Mouse (Mus musculus) embryonic facial prominence, embryonic 11.5 days (tissue): ENCODE measurements around the gene Ror2. TPM values are rescaled to one million over a fixed set of nuclear protein-coding genes. Genes with fewer than 3 reads are reported as not detected.

Experiments
- ATAC-seq: fragments of 200-750 bp; cut with Nextera tagmentation; replicated peaks from 2 replicates; pipeline ENCODE4 v1.8.0; 2017; ENCODE audit warnings: low read depth; ENCODE audit not compliant: insufficient number of reproducible peaks, low FRiP score, low TSS enrichment
- DNase-seq: peaks from one replicate; pipeline ENCODE4 v3.0.0-alpha.2; 2015; ENCODE audit warnings: low spot score
- H3K27ac ChIP-seq: fragments of 300-500 bp; sonication (generic); replicated peaks from 2 replicates; pipeline ENCODE4 v1.5.1; 2014; ENCODE audit warnings: mild to moderate bottlenecking, low read depth, low read length, control low read depth
- H3K27me3 ChIP-seq: fragments of 300-500 bp; sonication (generic); 2 replicates; pipeline ENCODE4 v1.6.1; 2014; ENCODE audit warnings: mild to moderate bottlenecking, low read length, moderate library complexity, mixed read lengths; ENCODE audit not compliant: control insufficient read depth, insufficient read depth
- H3K36me3 ChIP-seq: fragments of 300-500 bp; sonication (generic); replicated peaks from 2 replicates; pipeline ENCODE4 v1.6.1; 2014; ENCODE audit warnings: low read depth, mild to moderate bottlenecking, low read length, moderate library complexity, mixed read lengths; ENCODE audit not compliant: control insufficient read depth, insufficient read depth
- H3K4me1 ChIP-seq: fragments of 300-500 bp; sonication (generic); 2 replicates; pipeline ENCODE4 v1.6.1; 2014; ENCODE audit warnings: low read length, mixed read lengths; ENCODE audit not compliant: control insufficient read depth, insufficient read depth
- H3K4me2 ChIP-seq: fragments of 300-500 bp; sonication (generic); 2 replicates; pipeline ENCODE4 v1.6.1; 2014; ENCODE audit warnings: low read depth, mild to moderate bottlenecking, control low read depth, low read length, moderate library complexity
- H3K4me3 ChIP-seq: fragments of 300-500 bp; sonication (generic); 2 replicates; pipeline ENCODE4 v1.5.1; 2014; ENCODE audit warnings: low read depth, low read length, control low read depth
- H3K9ac ChIP-seq: fragments of 300-500 bp; sonication (generic); replicated peaks from 2 replicates; pipeline ENCODE4 v1.6.1; 2014; ENCODE audit warnings: mild to moderate bottlenecking, control low read depth, low read length
- H3K9me3 ChIP-seq: fragments of 300-500 bp; sonication (generic); replicated peaks from 2 replicates; pipeline ENCODE4 v1.6.1; 2016; ENCODE audit warnings: mild to moderate bottlenecking, low read length, inconsistent platforms, mixed read lengths; ENCODE audit not compliant: control insufficient read depth
- WGBS: fragments of 180-500 bp; shearing (Covaris S2); extraction: QIAGEN DNeasy Blood & Tissue Kit; methylation state at CpG from one replicate; pipeline ENCODE4 v1.1.7; 2014; 5-methylcytosine and 5-hydroxymethylcytosine counted together
- polyA plus RNA-seq: library from polyadenylated mRNA; unstranded; fragments of >200 nt; fragmentation: Nextera tagmentation; extraction: Ambion mirVana; gene quantifications from 2 replicates; pipeline ENCODE4 v1.2.1, GENCODE M21; 2014

Gene Ror2
- polyA plus RNA-seq, 1 experiment from 2014 or later: 10.2 TPM

DNA sequence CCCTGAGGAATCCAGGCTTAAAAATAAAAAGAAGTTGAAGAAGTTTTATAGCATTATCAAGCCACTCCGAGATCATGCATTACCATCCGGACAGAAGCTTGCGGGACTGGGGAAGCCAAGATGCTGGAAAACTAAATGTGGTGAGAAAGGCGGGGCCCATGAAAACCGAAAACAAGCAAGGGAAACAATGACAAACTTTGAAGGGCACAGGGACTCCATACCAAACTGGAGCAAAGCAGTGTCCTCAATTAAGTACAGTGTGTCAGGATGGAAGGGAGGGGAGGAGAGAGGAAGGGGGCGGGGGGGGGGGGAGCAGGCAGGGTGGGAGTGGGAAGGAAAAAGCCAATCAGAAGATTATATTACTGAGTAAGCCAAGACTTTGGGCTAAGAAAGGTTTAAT, 126.4 kb downstream of the Ror2 start:
- ATAC-seq: no peak
- Histone ChIP-seq H3K4me3 (no peak overlapping the region), H3K9ac (no peak overlapping the region), H3K9me3 (no peaks in the 10 kb centered on the region), H3K27me3 (no peaks in the 10 kb centered on the region), H3K4me2 (no peak overlapping the region), H3K27ac (no peak overlapping the region), H3K36me3 (no peaks in the 10 kb centered on the region), H3K4me1 (no peaks in the 10 kb centered on the region; the same call in 1 of the 2 replicates)
- WGBS: 80% methylated on average over 5 of the region's 6 CpGs
- no peak for DNase-seq

DNA sequence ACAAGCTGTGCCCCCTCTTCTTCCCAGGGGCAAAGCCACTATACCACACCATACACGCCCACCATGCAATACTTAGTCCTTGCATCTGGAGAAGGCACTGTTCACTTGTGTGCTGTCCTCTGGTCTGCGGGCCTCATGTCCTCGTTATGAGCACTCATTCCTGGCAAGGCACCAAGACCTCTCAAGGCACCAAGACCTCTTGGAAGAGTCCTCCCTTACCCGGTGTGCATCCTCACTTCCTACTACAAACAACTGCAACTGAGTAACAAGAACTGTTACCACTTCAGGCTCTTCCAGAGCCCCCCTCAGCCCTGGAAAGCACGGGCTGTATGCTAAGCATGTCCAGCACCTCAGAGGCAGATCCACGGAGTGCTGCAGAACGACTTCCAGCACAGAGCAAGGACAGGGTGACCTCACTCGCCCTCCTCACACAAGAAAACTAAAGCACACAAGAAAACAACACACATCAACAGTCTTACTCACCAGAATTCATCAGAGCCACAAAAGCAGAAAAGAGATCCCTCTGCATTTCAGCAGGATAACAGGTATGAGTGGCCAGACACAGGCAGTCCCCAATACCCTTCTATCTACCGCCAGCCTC, 127.4 kb downstream of the Ror2 start:
- DNase-seq (no peak), ATAC-seq (no peak)
- H3K9me3 ChIP-seq: no peaks in the 10 kb centered on the region
- 73% methylated on average over 9 of the region's 9 CpGs for WGBS
- no peak overlapping the region for H3K27ac ChIP-seq
- no peaks in the 10 kb centered on the region for H3K36me3 ChIP-seq
- H3K4me3 ChIP-seq: no peak overlapping the region
- H3K4me1 ChIP-seq: no peaks in the 10 kb centered on the region; the same call in 1 of the 2 replicates
- no peak overlapping the region; the same call in 1 of the 2 replicates for H3K9ac ChIP-seq
- H3K4me2 ChIP-seq: no peak overlapping the region
- no peaks in the 10 kb centered on the region for H3K27me3 ChIP-seq

DNA sequence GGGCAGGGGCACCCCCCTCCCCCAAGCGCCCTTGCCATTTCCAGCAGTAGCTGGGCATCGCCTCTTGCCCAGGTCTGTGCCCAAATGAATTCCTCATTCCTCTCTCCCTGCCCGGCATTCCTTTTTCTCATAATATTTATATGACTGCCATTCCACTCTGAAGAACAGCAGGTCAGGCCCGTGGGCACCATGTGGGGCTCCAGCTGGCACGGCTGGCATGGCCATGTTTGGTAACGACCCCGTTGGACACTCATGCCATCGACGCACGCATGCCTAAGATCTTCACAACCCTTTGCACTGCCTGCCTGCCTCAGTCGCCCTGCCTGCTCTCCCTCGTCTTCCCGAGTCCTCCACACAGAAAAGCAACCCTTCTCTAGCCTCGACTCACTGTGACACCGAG, 129.0 kb downstream of the Ror2 start:
- ATAC-seq (no peak), DNase-seq (no peak)
- Histone ChIP-seq H3K9ac (no peak overlapping the region), H3K4me3 (no peak overlapping the region), H3K4me1 (no peaks in the 10 kb centered on the region; the same call in 1 of the 2 replicates), H3K4me2 (no peak overlapping the region), H3K9me3 (no peaks in the 10 kb centered on the region), H3K27me3 (no peaks in the 10 kb centered on the region), H3K36me3 (no peaks in the 10 kb centered on the region), H3K27ac (no peak overlapping the region)
- 88% methylated on average over 15 of the region's 15 CpGs for WGBS

DNA sequence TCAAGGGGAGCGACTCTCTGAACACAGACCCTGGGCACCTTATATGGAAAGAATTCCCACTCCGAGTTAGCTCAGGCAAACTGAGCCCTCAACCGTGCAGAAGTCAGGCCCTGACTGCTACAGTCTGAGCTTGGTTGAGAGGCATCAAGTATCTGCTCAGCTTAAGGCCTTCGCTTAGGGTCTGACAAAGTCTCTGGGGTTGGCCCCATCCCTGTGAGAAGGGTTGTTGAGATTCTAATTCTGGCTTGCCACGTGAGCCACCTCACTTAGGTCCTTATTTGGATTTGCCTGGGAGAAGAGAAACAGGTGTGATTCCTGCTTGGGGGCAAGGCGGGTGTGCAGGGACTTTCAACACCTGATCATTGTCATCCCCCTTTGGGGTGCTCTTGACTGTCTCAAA, 129.6 kb downstream of the Ror2 start:
- H3K27ac ChIP-seq: no peak overlapping the region
- 73% methylated on average over 6 of the region's 6 CpGs for WGBS
- H3K4me2 ChIP-seq: no peak overlapping the region
- no peak overlapping the region for H3K9ac ChIP-seq
- no peaks in the 10 kb centered on the region; the same call in 1 of the 2 replicates for H3K4me1 ChIP-seq
- DNase-seq (no peak), ATAC-seq (no peak)
- no peaks in the 10 kb centered on the region for H3K36me3 ChIP-seq
- H3K4me3 ChIP-seq: no peak overlapping the region
- no peaks in the 10 kb centered on the region for H3K27me3 ChIP-seq
- H3K9me3 ChIP-seq: no peaks in the 10 kb centered on the region

DNA sequence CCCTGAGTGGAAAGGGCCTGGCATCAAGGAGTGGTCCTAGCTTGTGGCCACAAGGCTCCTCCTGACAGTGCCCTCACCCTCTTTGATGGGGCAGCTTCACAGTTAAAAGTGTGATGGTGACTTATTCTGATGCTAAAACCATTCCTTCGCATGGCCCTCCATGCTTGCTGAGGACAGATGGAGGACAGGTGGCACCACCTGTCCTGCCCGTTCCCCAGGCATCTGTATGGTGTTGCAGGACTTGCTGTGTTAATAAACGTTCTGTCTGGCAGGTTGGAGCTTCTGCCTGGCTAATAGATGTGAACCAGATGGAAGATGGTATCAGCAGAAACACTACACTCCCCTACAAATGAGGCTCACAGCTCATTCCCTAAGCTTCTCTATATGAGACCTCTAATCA, 140.4 kb downstream of the Ror2 start:
- Histone ChIP-seq H3K27ac (no peak overlapping the region), H3K4me3 (no peak overlapping the region), H3K9ac (no peak overlapping the region), H3K36me3 (no peaks in the 10 kb centered on the region), H3K27me3 (no peaks in the 10 kb centered on the region), H3K4me1 (peaks cover 6% of the 10 kb centered on the region), H3K9me3 (no peaks in the 10 kb centered on the region), H3K4me2 (no peak overlapping the region)
- DNase-seq (no peak), ATAC-seq (no peak)
- 81% methylated on average over 3 of the region's 3 CpGs for WGBS

DNA sequence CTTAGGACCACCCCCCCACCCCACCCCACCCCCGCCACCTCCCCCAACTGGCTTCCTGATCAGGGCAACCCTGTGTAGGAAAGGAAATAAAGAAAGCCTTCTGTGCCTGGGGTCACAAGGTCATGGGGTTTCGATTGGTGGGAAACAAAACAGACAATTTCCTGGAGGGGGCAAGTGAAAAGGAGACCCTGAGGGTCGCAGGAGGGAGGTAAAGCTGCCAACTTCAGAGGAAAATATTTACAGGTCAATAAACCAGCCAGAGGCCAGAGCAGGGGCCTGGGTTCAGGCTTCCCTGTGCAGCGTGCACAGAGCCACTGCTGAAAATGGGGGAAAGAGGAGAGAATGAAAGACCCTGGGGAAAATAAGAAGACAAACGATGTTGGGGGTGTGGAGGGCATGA, 142.8 kb downstream of the Ror2 start:
- Histone ChIP-seq H3K4me3 (no peak overlapping the region), H3K36me3 (no peaks in the 10 kb centered on the region), H3K4me2 (no peak overlapping the region), H3K27me3 (no peaks in the 10 kb centered on the region), H3K4me1 (peaks cover 6% of the 10 kb centered on the region), H3K9me3 (no peaks in the 10 kb centered on the region), H3K27ac (no peak overlapping the region), H3K9ac (no peak overlapping the region)
- ATAC-seq (no peak), DNase-seq (no peak)
- 9% methylated on average over 5 of the region's 5 CpGs for WGBS

DNA sequence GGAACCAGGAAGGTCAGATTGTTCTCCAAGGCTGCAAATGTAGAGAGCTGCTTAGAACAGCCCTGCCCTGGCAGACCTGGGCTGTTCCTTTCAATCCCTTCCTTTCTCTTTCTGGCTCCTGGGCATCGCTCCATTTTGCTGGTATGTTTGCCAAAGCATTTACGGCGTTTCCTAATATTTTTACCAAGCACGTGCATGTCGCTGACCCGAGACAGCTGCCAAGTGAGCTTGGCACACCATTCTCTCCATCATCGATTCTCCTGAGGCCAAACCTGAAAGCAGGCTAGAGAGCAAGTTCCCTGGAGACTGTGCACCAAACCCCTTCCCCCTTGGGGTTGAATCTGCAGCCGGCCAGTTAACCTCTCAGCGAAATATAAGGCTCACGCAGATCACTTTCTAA, 143.7 kb downstream of the Ror2 start:
- peaks cover 6% of the 10 kb centered on the region for H3K4me1 ChIP-seq
- H3K4me2 ChIP-seq: no peak overlapping the region
- 85% methylated on average over 10 of the region's 10 CpGs for WGBS
- ATAC-seq (no peak), DNase-seq (no peak)
- no peak overlapping the region for H3K4me3 ChIP-seq
- H3K9ac ChIP-seq: no peak overlapping the region
- no peak overlapping the region for H3K27ac ChIP-seq
- no peaks in the 10 kb centered on the region for H3K36me3 ChIP-seq
- no peaks in the 10 kb centered on the region for H3K27me3 ChIP-seq
- no peaks in the 10 kb centered on the region for H3K9me3 ChIP-seq

DNA sequence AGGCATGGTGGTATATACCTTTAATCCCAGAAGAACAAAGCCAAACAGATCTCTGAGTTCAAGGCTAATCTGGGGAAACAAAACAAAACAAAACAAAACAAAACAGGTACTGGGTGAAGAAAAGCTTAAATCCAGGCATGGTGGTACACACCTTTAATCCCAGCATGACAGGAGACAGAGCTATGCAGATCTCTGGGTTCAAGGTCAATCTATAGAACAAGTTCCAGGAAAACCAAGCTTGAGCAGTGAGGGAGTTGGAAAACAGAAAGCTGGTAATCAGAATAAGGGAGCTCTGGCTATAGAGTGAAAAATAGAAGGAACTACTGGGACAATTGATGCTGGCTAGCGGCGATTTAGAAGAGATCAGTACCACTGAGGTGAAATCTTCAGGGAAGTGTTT, 145.6 kb downstream of the Ror2 start:
- 81% methylated on average over 2 of the region's 2 CpGs for WGBS
- no peak overlapping the region for H3K9ac ChIP-seq

More for the DNA sequence above, 145.6 kb downstream of the Ror2 start:
- Histone ChIP-seq H3K4me2 (no peak overlapping the region), H3K27me3 (no peaks in the 10 kb centered on the region), H3K4me1 (peaks cover 6% of the 10 kb centered on the region), H3K36me3 (no peaks in the 10 kb centered on the region), H3K4me3 (no peak overlapping the region), H3K27ac (no peak overlapping the region), H3K9me3 (no peaks in the 10 kb centered on the region)
- DNase-seq: no peak
- no peak for ATAC-seq
